Mouse (Mus musculus) urinary bladder, postnatal 0 days (tissue): Measurements from ENCODE around the gene Tspan7. TPM values are rescaled to one million over a fixed set of nuclear protein-coding genes. Genes with fewer than 3 reads are reported as not detected.

ENCODE experiments used
- polyA plus RNA-seq: library from polyadenylated mRNA; unstranded; fragments of >200 nt; fragmentation: Nextera tagmentation; extraction: Ambion mirVana; gene quantifications from 2 replicates; pipeline ENCODE4 v1.2.1, GENCODE M21; 2015

Tspan7 gene
- polyA plus RNA-seq, result 70.7 and 79.3 TPM in 2 replicates

DNA sequence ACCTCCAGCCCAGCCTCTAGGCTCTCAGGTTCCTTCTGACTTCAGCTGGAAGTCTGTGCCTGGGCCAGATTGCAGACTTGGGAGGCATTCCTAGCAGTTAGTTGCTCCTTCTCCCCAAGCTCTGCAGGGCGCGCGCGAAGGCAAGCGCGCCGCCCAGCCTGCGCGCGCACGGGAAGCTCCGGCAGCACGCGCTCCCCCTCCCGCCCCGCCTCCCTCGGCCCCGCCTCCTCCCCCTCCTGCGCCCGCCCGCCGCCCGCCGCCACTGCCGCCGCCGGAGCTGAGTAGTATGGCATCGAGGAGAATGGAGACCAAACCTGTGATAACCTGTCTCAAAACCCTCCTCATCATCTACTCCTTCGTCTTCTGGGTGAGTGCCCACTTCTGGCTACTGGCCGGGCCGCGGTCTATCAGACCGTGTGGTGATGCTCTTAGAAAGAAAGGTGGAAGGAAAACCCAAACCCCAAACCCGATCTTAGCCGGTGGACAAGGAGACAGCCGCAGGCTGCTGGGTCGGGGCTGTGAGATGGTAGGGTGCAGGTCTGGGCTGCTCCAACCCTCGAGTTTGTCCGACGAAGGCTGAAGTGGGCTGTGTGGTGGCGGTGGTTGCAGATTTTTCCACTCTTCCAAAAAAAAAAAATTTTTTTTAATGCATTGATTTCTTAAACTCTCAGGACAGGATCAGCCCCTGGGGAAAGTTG is at the start of gene Tspan7:
Gene Tspan7 (plus strand): TSS at position 287 of the 698 bp plus-strand sequence.

Other genes starting within 250 kb of the Tspan7 start
- 0.13 TPM in 1 of 2 replicates, not detected in the other for gene Otc, start 232.9 kb upstream of the Tspan7 start, polyA plus RNA-seq
- gene Mid1ip1, start 229.9 kb downstream of the Tspan7 start, polyA plus RNA-seq, result 90.7 and 104 TPM in 2 replicates